Mouse (Mus musculus) neural tube, embryonic 14.5 days (tissue): ENCODE data around the gene Olfr545. TPM values are rescaled to one million over a fixed set of nuclear protein-coding genes. Genes with fewer than 3 reads are reported as not detected.

Experiments
- ATAC-seq: fragments of 200-750 bp; cut with Nextera tagmentation; 2 replicates; pipeline ENCODE4 v1.8.0; 2017; ENCODE audit warnings: low read depth, mild to moderate bottlenecking, moderate TSS enrichment, moderate library complexity
- H3K27ac ChIP-seq: fragments of 300-500 bp; sonication (generic); 2 replicates; pipeline ENCODE4 v1.5.1; 2014; ENCODE audit warnings: low read depth, mild to moderate bottlenecking, control low read depth, low read length, moderate library complexity, mixed read lengths
- H3K27me3 ChIP-seq: fragments of 300-500 bp; sonication (generic); 2 replicates; pipeline ENCODE4 v1.6.1; 2014; ENCODE audit warnings: low read length; ENCODE audit not compliant: control insufficient read depth, insufficient read depth
- H3K36me3 ChIP-seq: fragments of 300-500 bp; sonication (generic); 2 replicates; pipeline ENCODE4 v1.6.1; 2014; ENCODE audit warnings: low read length, mixed read lengths; ENCODE audit not compliant: control insufficient read depth, insufficient read depth
- H3K4me1 ChIP-seq: fragments of 300-500 bp; sonication (generic); 2 replicates; pipeline ENCODE4 v1.6.1; 2014; ENCODE audit warnings: low read length; ENCODE audit not compliant: control insufficient read depth, insufficient read depth
- H3K4me2 ChIP-seq: fragments of 300-500 bp; sonication (generic); 2 replicates; pipeline ENCODE4 v1.6.1; 2014; ENCODE audit warnings: mild to moderate bottlenecking, low read depth, low read length, control low read depth
- H3K4me3 ChIP-seq: fragments of 300-500 bp; sonication (generic); 2 replicates; pipeline ENCODE4 v1.5.1; 2014; ENCODE audit warnings: low read depth, low read length, control low read depth, mixed read lengths
- H3K9ac ChIP-seq: fragments of 300-500 bp; sonication (generic); replicated peaks from 2 replicates; pipeline ENCODE4 v1.6.1; 2014; ENCODE audit warnings: low read depth, mild to moderate bottlenecking, control low read depth, low read length, mixed read lengths
- H3K9me3 ChIP-seq: fragments of 300-500 bp; sonication (generic); 2 replicates; pipeline ENCODE4 v1.6.1; 2016; ENCODE audit warnings: low read length; ENCODE audit not compliant: control insufficient read depth
- WGBS: fragments of 180-500 bp; shearing (Covaris S2); extraction: QIAGEN DNeasy Blood & Tissue Kit; methylation state at CpG from one replicate; pipeline ENCODE4 v1.1.7; 2014; 5-methylcytosine and 5-hydroxymethylcytosine counted together
- polyA plus RNA-seq: library from polyadenylated mRNA; unstranded; fragments of >200 nt; fragmentation: Nextera tagmentation; extraction: Ambion mirVana; gene quantifications from 2 replicates; pipeline ENCODE4 v1.2.1, GENCODE M21; 2014

The Olfr545 gene
- polyA plus RNA-seq, 1 experiment from 2014 or later = 0.37 TPM

DNA sequence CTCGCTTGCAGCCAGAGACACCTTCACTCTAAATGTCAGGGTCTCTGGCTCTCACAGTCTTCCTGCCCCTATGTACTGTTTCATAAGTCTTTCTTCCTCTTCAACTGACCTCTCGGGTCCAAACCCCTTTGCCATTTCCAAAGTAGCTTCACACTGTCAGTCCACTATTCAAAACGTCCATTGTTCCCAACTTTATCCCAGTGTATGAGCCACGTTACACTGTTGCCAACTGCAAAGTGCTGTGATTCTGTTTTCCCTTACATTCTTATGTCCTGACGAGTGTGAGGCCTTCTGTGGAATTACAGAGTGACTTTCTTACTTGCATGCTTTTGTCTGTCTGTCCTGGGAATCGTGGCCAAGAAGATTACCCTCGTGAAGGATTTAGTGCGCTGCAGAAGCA, 31.8 kb downstream of the Olfr545 start:
- no peak for ATAC-seq
- Histone ChIP-seq H3K4me2 (no peak overlapping the region), H3K9ac (no peak overlapping the region), H3K27ac (no peak overlapping the region), H3K4me3 (no peak overlapping the region), H3K4me1 (no peaks in the 10 kb centered on the region), H3K9me3 (no peaks in the 10 kb centered on the region), H3K27me3 (no peaks in the 10 kb centered on the region), H3K36me3 (peaks cover 39% of the 10 kb centered on the region)
- WGBS = 91% methylated on average over 8 of the region's 8 CpGs

DNA sequence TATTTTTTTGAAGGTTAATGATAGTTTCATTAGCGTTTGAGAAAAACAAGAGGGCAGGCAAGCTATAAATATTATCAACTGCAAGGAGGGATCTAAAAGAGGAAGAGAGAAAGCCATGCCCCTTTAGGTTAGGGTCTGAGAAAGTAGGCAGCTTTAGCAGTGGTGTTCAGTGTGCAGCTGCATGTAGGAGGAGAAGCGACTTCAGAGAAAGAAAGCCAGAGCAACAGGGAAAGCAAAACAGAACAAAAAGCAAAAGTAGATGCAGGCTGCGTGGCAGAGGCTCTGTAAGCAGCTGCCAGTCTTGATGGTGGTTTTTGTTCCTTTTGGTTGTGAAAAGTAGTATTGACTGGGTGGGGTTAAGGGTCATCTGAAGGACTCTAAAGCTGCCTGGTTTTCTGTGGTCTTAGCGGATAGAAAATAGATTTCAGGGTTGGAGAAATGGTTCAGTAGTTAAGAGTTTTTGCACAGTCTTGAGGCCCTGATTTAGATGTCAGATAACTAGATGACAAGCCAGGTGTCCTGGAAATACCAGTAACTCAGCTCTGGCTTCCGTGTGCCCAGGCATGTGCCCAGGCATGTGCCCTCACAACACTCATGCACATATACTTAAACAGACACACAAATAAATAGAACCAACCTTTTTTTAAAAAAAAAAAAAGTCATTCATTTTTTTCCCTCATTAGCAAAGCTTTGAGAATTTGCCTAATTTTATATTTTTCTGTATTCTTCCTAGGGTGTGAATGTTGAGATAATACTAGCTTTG, 40.6 kb downstream of the Olfr545 start:
- Histone ChIP-seq H3K27ac (no peak overlapping the region), H3K4me1 (no peaks in the 10 kb centered on the region), H3K27me3 (no peaks in the 10 kb centered on the region), H3K9me3 (no peaks in the 10 kb centered on the region), H3K4me2 (no peak overlapping the region), H3K4me3 (no peak overlapping the region), H3K9ac (no peak overlapping the region), H3K36me3 (peaks cover 39% of the 10 kb centered on the region)
- WGBS = 88% methylated on average over 5 of the region's 5 CpGs
- no peak for ATAC-seq

DNA sequence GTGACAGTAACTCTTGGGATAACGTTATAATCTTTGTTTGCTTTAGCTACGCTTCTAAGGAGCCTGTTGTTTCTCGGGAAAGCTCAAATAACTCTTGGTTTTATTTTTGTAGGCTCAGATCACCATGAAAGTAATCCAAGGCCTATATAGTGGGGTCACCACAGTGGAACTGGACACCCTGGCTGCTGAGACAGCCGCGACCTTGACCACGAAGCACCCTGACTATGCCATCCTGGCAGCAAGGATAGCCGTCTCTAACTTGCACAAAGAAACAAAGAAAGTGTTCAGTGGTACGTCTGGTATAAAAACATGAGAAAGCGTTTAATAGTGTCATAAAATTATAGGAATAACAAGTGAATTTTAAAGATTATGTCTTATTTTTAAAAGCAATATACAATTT, 52.9 kb downstream of the Olfr545 start:
- no peak for ATAC-seq
- H3K4me3 ChIP-seq = no peak overlapping the region
- H3K9me3 ChIP-seq = no peaks in the 10 kb centered on the region
- H3K27ac ChIP-seq = no peak overlapping the region
- 0 out of 2 replicates have a peak, but pooled peaks cover 5% of the 10 kb centered on the region for H3K4me1 ChIP-seq
- H3K4me2 ChIP-seq = no peak overlapping the region
- no peak overlapping the region for H3K9ac ChIP-seq
- H3K36me3 ChIP-seq = peaks cover 25% of the 10 kb centered on the region
- no peaks in the 10 kb centered on the region for H3K27me3 ChIP-seq
- WGBS = 94% methylated on average over 9 of the region's 9 CpGs

GRCm38 (mm10) chr7:102444301-102444700, 55.1 kb downstream of the Olfr545 start:
- no peak overlapping the region for H3K4me2 ChIP-seq
- no peaks in the 10 kb centered on the region for H3K27me3 ChIP-seq
- no peak overlapping the region for H3K4me3 ChIP-seq
- WGBS = 89% methylated on average over 2 of the region's 2 CpGs
- H3K9me3 ChIP-seq = no peaks in the 10 kb centered on the region
- H3K4me1 ChIP-seq = 0 out of 2 replicates have a peak, but pooled peaks cover 5% of the 10 kb centered on the region
- peaks cover 17% of the 10 kb centered on the region; the same call in 1 of the 2 replicates for H3K36me3 ChIP-seq
- no peak overlapping the region for H3K9ac ChIP-seq
- ATAC-seq = no peak
- no peak overlapping the region for H3K27ac ChIP-seq

- H3K36me3 ChIP-seq = peaks cover 11% of the 10 kb centered on the region; the same call in 1 of the 2 replicates
- no peaks in the 10 kb centered on the region for H3K27me3 ChIP-seq
- H3K27ac ChIP-seq = no peak overlapping the region
- peak overlapping the region; percentile 60 for H3K4me2 ChIP-seq
- WGBS = under 1% methylated on average over 4 of the region's 4 CpGs
- 0 out of 2 replicates have a peak, but pooled peaks cover 5% of the 10 kb centered on the region for H3K4me1 ChIP-seq
- H3K9ac ChIP-seq = peak overlapping the region; percentile 49
- ATAC-seq = no peak
- H3K4me3 ChIP-seq = peak overlapping the region; percentile 55
- H3K9me3 ChIP-seq = no peaks in the 10 kb centered on the region
Observed at GRCm38 (mm10) chr7:102442432-102442831, 56.9 kb downstream of the Olfr545 start.

GRCm38 (mm10) chr7:102441657-102442391, 57.5 kb downstream of the Olfr545 start, which contains the start of gene Rrm1:
Gene Rrm1 (plus strand): TSS chr7:102441695.
- ATAC-seq = peak; percentile 100
- Histone ChIP-seq H3K9me3 (no peaks in the 10 kb centered on the region), H3K9ac (peak within 1 kb of the TSS; percentile 49), H3K4me1 (0 out of 2 replicates have a peak, but pooled peaks cover 5% of the 10 kb centered on the region), H3K27ac (peak within 1 kb of the TSS; percentile 25; the same call in 1 of the 2 replicates), H3K36me3 (peaks cover 11% of the 10 kb centered on the region; the same call in 1 of the 2 replicates), H3K4me2 (peak within 1 kb of the TSS; percentile 60), H3K4me3 (peak within 1 kb of the TSS; percentile 55), H3K27me3 (no peaks in the 10 kb centered on the region)
- under 1% methylated on average over 51 of the region's 56 CpGs for WGBS

Other genes with a start within 250 kb of the Olfr545 start
- gene Rhog, start 243.5 kb downstream of the Olfr545 start, polyA plus RNA-seq = 11.4 and 19.4 TPM in 2 replicates
- 12.1 and 17.5 TPM in 2 replicates for gene Stim1, start 231.8 kb downstream of the Olfr545 start, polyA plus RNA-seq
- gene Rrm1, start 57.9 kb downstream of the Olfr545 start, polyA plus RNA-seq = 35.3 and 37.6 TPM in 2 replicates
- gene Olfr543, start 17.9 kb downstream of the Olfr545 start, polyA plus RNA-seq = 0.80 and 1.3 TPM in 2 replicates
- gene Olfr544, start 11.3 kb downstream of the Olfr545 start, polyA plus RNA-seq = 0.12 and 0.21 TPM in 2 replicates
- gene Olfr547, start 35.2 kb upstream of the Olfr545 start, polyA plus RNA-seq = not detected in 2 replicates
- not detected in 2 replicates for gene Olfr548-ps1, start 41.3 kb upstream of the Olfr545 start, polyA plus RNA-seq
- gene Olfr549, start 50.3 kb upstream of the Olfr545 start, polyA plus RNA-seq = not detected in 2 replicates
- gene Trim21, start 65.9 kb upstream of the Olfr545 start, polyA plus RNA-seq = 0.11 and 0.58 TPM in 2 replicates
- not detected in 2 replicates for gene Olfr550, start 71.9 kb upstream of the Olfr545 start, polyA plus RNA-seq
- gene Olfr551, start 92.3 kb upstream of the Olfr545 start, polyA plus RNA-seq = not detected in 2 replicates
- gene Olfr552, start 98.2 kb upstream of the Olfr545 start, polyA plus RNA-seq = not detected in 2 replicates
- gene Olfr553, start 118.6 kb upstream of the Olfr545 start, polyA plus RNA-seq = not detected in 2 replicates
- not detected in 2 replicates for gene Olfr554, start 138.9 kb upstream of the Olfr545 start, polyA plus RNA-seq
- not detected in 2 replicates for gene Olfr555, start 159.2 kb upstream of the Olfr545 start, polyA plus RNA-seq
- not detected in 2 replicates for gene Olfr556, start 165.3 kb upstream of the Olfr545 start, polyA plus RNA-seq
- gene Trim68, start 187.8 kb upstream of the Olfr545 start, polyA plus RNA-seq = 8.0 and 8.7 TPM in 2 replicates
- gene Olfr557, start 196.3 kb upstream of the Olfr545 start, polyA plus RNA-seq = not detected in 2 replicates
- 0.12 and 0.36 TPM in 2 replicates for gene Olfr558, start 202.6 kb upstream of the Olfr545 start, polyA plus RNA-seq
- gene Olfr33, start 219.5 kb upstream of the Olfr545 start, polyA plus RNA-seq = not detected in 2 replicates
- gene Olfr559, start 227.9 kb upstream of the Olfr545 start, polyA plus RNA-seq = not detected in 2 replicates